Mouse (Mus musculus) forebrain, embryonic 14.5 days (tissue): ENCODE results near the gene Sirt1. TPM values are rescaled to one million over a fixed set of nuclear protein-coding genes. Genes with fewer than 3 reads are reported as not detected.
"Not testable (repeated sequence)": the region's sequence is repeated elsewhere in the genome, so short reads cannot be mapped to it uniquely, and the experiment has no call there.

Experiments
- ATAC-seq: fragments of 200-750 bp; cut with Nextera tagmentation; 2 replicates; pipeline ENCODE4 v1.8.0; 2017; ENCODE audit warnings: mild to moderate bottlenecking, moderate library complexity
- DNase-seq: peaks from one replicate; pipeline ENCODE4 v3.0.0-alpha.2; 2015; ENCODE audit warnings: low spot score
- H3K27ac ChIP-seq: fragments of 300-500 bp; sonication (generic); 2 replicates; pipeline ENCODE4 v1.5.1; 2014; ENCODE audit warnings: low read depth, mild to moderate bottlenecking, control low read depth, low read length, moderate library complexity
- H3K27me3 ChIP-seq: fragments of 300-500 bp; sonication (generic); replicated peaks from 2 replicates; pipeline ENCODE4 v1.6.1; 2014; ENCODE audit warnings: low read length, control low read depth, mixed read lengths; ENCODE audit not compliant: control insufficient read depth, insufficient read depth
- H3K36me3 ChIP-seq: fragments of 300-500 bp; sonication (generic); 2 replicates; pipeline ENCODE4 v1.6.1; 2014; ENCODE audit warnings: low read length, control low read depth; ENCODE audit not compliant: control insufficient read depth, insufficient read depth
- H3K4me1 ChIP-seq: fragments of 300-500 bp; sonication (generic); 2 replicates; pipeline ENCODE4 v1.6.1; 2014; ENCODE audit warnings: antibody characterized with exemption, low read length, control low read depth; ENCODE audit not compliant: control insufficient read depth, insufficient read depth
- H3K4me2 ChIP-seq: fragments of 300-500 bp; sonication (generic); 2 replicates; pipeline ENCODE4 v1.6.1; 2014; ENCODE audit warnings: mild to moderate bottlenecking, control low read depth, low read length
- H3K4me3 ChIP-seq: fragments of 300-500 bp; sonication (generic); 2 replicates; pipeline ENCODE4 v1.5.1; 2014; ENCODE audit warnings: low read depth, low read length, control low read depth
- H3K9ac ChIP-seq: fragments of 300-500 bp; sonication (generic); 2 replicates; pipeline ENCODE4 v1.6.1; 2014; ENCODE audit warnings: mild to moderate bottlenecking, low read length, control low read depth, moderate library complexity
- H3K9me3 ChIP-seq: fragments of 300-500 bp; sonication (generic); replicated peaks from 2 replicates; pipeline ENCODE4 v1.6.1; 2016; ENCODE audit warnings: low read length, control low read depth, mixed read lengths; ENCODE audit not compliant: control insufficient read depth
- WGBS: fragments of 180-500 bp; shearing (Covaris S2); extraction: QIAGEN DNeasy Blood & Tissue Kit; methylation state at CpG from one replicate; pipeline ENCODE4 v1.1.7; 2014; 5-methylcytosine and 5-hydroxymethylcytosine counted together
- polyA plus RNA-seq: library from polyadenylated mRNA; unstranded; fragments of >200 nt; fragmentation: Nextera tagmentation; extraction: Ambion mirVana; gene quantifications from 2 replicates; pipeline ENCODE4 v1.2.1, GENCODE M21; 2014

Sirt1 gene
- polyA plus RNA-seq, 1 experiment from 2014 or later = 6.2 TPM

GRCm38 (mm10) chr10:63377468-63377867 lies 4.0 kb downstream of the Sirt1 start:
- Histone ChIP-seq H3K4me2 (no peak overlapping the region), H3K4me3 (no peak overlapping the region), H3K9me3 (no peaks in the 10 kb centered on the region), H3K27me3 (no peaks in the 10 kb centered on the region; the same call in 1 of the 2 replicates), H3K27ac (no peak overlapping the region), H3K4me1 (peaks cover 6% of the 10 kb centered on the region), H3K36me3 (no peaks in the 10 kb centered on the region), H3K9ac (no peak overlapping the region)
- peak; percentile 18; the same call in 1 of the 2 replicates for ATAC-seq
- WGBS = 21% methylated on average over 9 of the region's 9 CpGs
- DNase-seq = peak; percentile 80

- no peak for ATAC-seq
- Histone ChIP-seq H3K4me3 (no peak overlapping the region), H3K36me3 (no peaks in the 10 kb centered on the region), H3K9me3 (no peaks in the 10 kb centered on the region), H3K9ac (no peak overlapping the region), H3K4me1 (no peaks in the 10 kb centered on the region), H3K4me2 (no peak overlapping the region), H3K27ac (no peak overlapping the region), H3K27me3 (no peaks in the 10 kb centered on the region; the same call in 1 of the 2 replicates)
- no peak for DNase-seq
- 85% methylated on average over 5 of the region's 5 CpGs for WGBS
Observed at GRCm38 (mm10) chr10:63376303-63376702, 5.2 kb downstream of the Sirt1 start.

GRCm38 (mm10) chr10:63368041-63368440 lies 13.5 kb downstream of the Sirt1 start:
- ATAC-seq = no peak
- Histone ChIP-seq H3K4me1 (no peaks in the 10 kb centered on the region), H3K4me2 (no peak overlapping the region), H3K9ac (no peak overlapping the region), H3K27ac (no peak overlapping the region), H3K9me3 (no peaks in the 10 kb centered on the region), H3K36me3 (no peaks in the 10 kb centered on the region), H3K27me3 (no peaks in the 10 kb centered on the region), H3K4me3 (no peak overlapping the region)
- WGBS = 75% methylated on average over 3 of the region's 3 CpGs
- no peak for DNase-seq

- Histone ChIP-seq H3K27me3 (no peaks in the 10 kb centered on the region), H3K4me1 (no peaks in the 10 kb centered on the region), H3K4me2 (no peak overlapping the region), H3K27ac (no peak overlapping the region), H3K9ac (no peak overlapping the region), H3K9me3 (no peaks in the 10 kb centered on the region), H3K4me3 (no peak overlapping the region), H3K36me3 (no peaks in the 10 kb centered on the region)
- WGBS = 87% methylated on average over 6 of the region's 6 CpGs
- no peak for DNase-seq
- no peak for ATAC-seq
Observed at GRCm38 (mm10) chr10:63367386-63367785, 14.1 kb downstream of the Sirt1 start.

GRCm38 (mm10) chr10:63365918-63366455 lies 15.5 kb downstream of the Sirt1 start:
- Histone ChIP-seq H3K9ac (no peak overlapping the region), H3K4me1 (no peaks in the 10 kb centered on the region), H3K4me3 (no peak overlapping the region), H3K27ac (no peak overlapping the region), H3K9me3 (no peaks in the 10 kb centered on the region), H3K27me3 (no peaks in the 10 kb centered on the region), H3K36me3 (no peaks in the 10 kb centered on the region), H3K4me2 (no peak overlapping the region)
- 63% methylated on average over 7 of the region's 7 CpGs for WGBS
- ATAC-seq (no peak), DNase-seq (no peak)

GRCm38 (mm10) chr10:63360502-63360901 lies 21.0 kb downstream of the Sirt1 start:
- Histone ChIP-seq H3K36me3 (no peaks in the 10 kb centered on the region), H3K9me3 (no peaks in the 10 kb centered on the region), H3K4me3 (no peak overlapping the region), H3K9ac (no peak overlapping the region), H3K27me3 (no peaks in the 10 kb centered on the region), H3K4me2 (no peak overlapping the region), H3K4me1 (no peaks in the 10 kb centered on the region), H3K27ac (no peak overlapping the region)
- DNase-seq (no peak), ATAC-seq (no peak)
- WGBS = 65% methylated on average over 1 of the region's 1 CpGs

GRCm38 (mm10) chr10:63352111-63352510 lies 29.4 kb downstream of the Sirt1 start:
- H3K4me1 ChIP-seq = no peaks in the 10 kb centered on the region
- no peaks in the 10 kb centered on the region for H3K36me3 ChIP-seq
- no peaks in the 10 kb centered on the region for H3K9me3 ChIP-seq
- H3K9ac ChIP-seq = no peak overlapping the region
- no peaks in the 10 kb centered on the region for H3K27me3 ChIP-seq
- H3K27ac ChIP-seq = no peak overlapping the region
- DNase-seq (no peak), ATAC-seq (no peak)
- no peak overlapping the region for H3K4me2 ChIP-seq
- 61% methylated on average over 5 of the region's 5 CpGs for WGBS
- H3K4me3 ChIP-seq = no peak overlapping the region

GRCm38 (mm10) chr10:63351099-63351498 lies 30.4 kb downstream of the Sirt1 start:
- WGBS = 86% methylated on average over 7 of the region's 7 CpGs
- not testable (repeated sequence) for H3K4me2 ChIP-seq, H3K27ac ChIP-seq, H3K36me3 ChIP-seq, H3K4me1 ChIP-seq, H3K9me3 ChIP-seq, H3K4me3 ChIP-seq, H3K27me3 ChIP-seq, DNase-seq, ATAC-seq, H3K9ac ChIP-seq

GRCm38 (mm10) chr10:63350666-63351065 lies 30.8 kb downstream of the Sirt1 start:
- Histone ChIP-seq H3K4me3 (no peak overlapping the region), H3K27ac (no peak overlapping the region), H3K27me3 (no peaks in the 10 kb centered on the region), H3K9me3 (no peaks in the 10 kb centered on the region), H3K9ac (no peak overlapping the region), H3K36me3 (no peaks in the 10 kb centered on the region), H3K4me2 (no peak overlapping the region), H3K4me1 (no peaks in the 10 kb centered on the region)
- ATAC-seq = no peak
- 91% methylated on average over 7 of the region's 7 CpGs for WGBS
- DNase-seq = no peak
